Mouse (Mus musculus) mouse trophoblast stem cell (cell line): ENCODE measurements around the gene Wrnip1.

Experiments
- in situ Hi-C, 2 experiments: fragments of 300-500 bp; cut with MseI, MboI; formaldehyde crosslinking; loops; 2 replicates in 1 of 2; 3 replicates in 1 of 2; pipeline ENCODE4 v1.15.1; 2025

The Wrnip1 gene

GRCm38 (mm10) chr13:32801693-32802221 is at the start of gene Wrnip1:
Gene Wrnip1 (plus strand): TSS chr13:32802038.
- in situ Hi-C loops = no loop called here

- in situ Hi-C loops = no loop called here
These were observed 49.7 kb upstream of the Wrnip1 start for GRCm38 (mm10) chr13:32752066-32752657.

GRCm38 (mm10) chr13:32759036-32759435 is 42.8 kb upstream of the Wrnip1 start:
- in situ Hi-C loops = no loop called here

GRCm38 (mm10) chr13:32760795-32761194 is 41.0 kb upstream of the Wrnip1 start:
- in situ Hi-C loops = no loop called here

- in situ Hi-C loops = no loop called here
These were observed 38.7 kb upstream of the Wrnip1 start for GRCm38 (mm10) chr13:32763141-32763540.

- in situ Hi-C loops = no loop called here
These were observed 37.4 kb upstream of the Wrnip1 start for GRCm38 (mm10) chr13:32764448-32764847.

- in situ Hi-C loops = no loop called here
These were observed 33.7 kb upstream of the Wrnip1 start for GRCm38 (mm10) chr13:32768104-32768503.

- in situ Hi-C loops = no loop called here
These were observed 31.9 kb upstream of the Wrnip1 start for GRCm38 (mm10) chr13:32769960-32770359.

GRCm38 (mm10) chr13:32775889-32776288 is 25.9 kb upstream of the Wrnip1 start:
- in situ Hi-C loops = no loop called here

- in situ Hi-C loops = no loop called here
These were observed 25.5 kb upstream of the Wrnip1 start for GRCm38 (mm10) chr13:32776350-32776749.

GRCm38 (mm10) chr13:32778861-32779260 is 23.0 kb upstream of the Wrnip1 start:
- in situ Hi-C loops = no loop called here

GRCm38 (mm10) chr13:32783055-32783454 is 18.8 kb upstream of the Wrnip1 start:
- in situ Hi-C loops = no loop called here

- in situ Hi-C loops = no loop called here
These were observed 18.0 kb upstream of the Wrnip1 start, which contains the start of gene Mylk4 for GRCm38 (mm10) chr13:32783816-32784215. Gene Mylk4 (minus strand): TSS chr13:32783954.

- in situ Hi-C loops = no loop called here
These were observed 14.3 kb upstream of the Wrnip1 start for GRCm38 (mm10) chr13:32787584-32787983.

- in situ Hi-C loops = no loop called here
These were observed 12.1 kb upstream of the Wrnip1 start for GRCm38 (mm10) chr13:32789781-32790180.

GRCm38 (mm10) chr13:32794619-32795018 is 7.2 kb upstream of the Wrnip1 start:
- in situ Hi-C loops = no loop called here

- in situ Hi-C loops = no loop called here
These were observed 6.7 kb upstream of the Wrnip1 start for GRCm38 (mm10) chr13:32795166-32795565.

- in situ Hi-C loops = no loop called here
These were observed 4.8 kb upstream of the Wrnip1 start for GRCm38 (mm10) chr13:32797085-32797484.

GRCm38 (mm10) chr13:32799131-32799530 is 2.7 kb upstream of the Wrnip1 start:
- in situ Hi-C loops = no loop called here

- in situ Hi-C loops = no loop called here
These were observed 979 bp upstream of the Wrnip1 start for GRCm38 (mm10) chr13:32800859-32801258.

- in situ Hi-C loops = no loop called here
These were observed 632 bp downstream of the Wrnip1 start, which contains the start of gene D930007J09Rik for GRCm38 (mm10) chr13:32802259-32803081. Gene D930007J09Rik (minus strand): TSS chr13:32802849.

- in situ Hi-C loops = no loop called here
These were observed 2.0 kb downstream of the Wrnip1 start for GRCm38 (mm10) chr13:32803701-32804345.
